Mouse (Mus musculus) ovary, adult 18-20 months (tissue): ENCODE data around the gene Lrrc75b.

ENCODE experiments used
- DNase-seq: peaks from one replicate; pipeline ENCODE4 v3.0.0; 2022; ENCODE audit warnings: low spot score, mixed read lengths

Lrrc75b gene

GRCm38 (mm10) chr10:75559676-75560548 lies at the start of gene Lrrc75b:
TSS of gene Lrrc75b (minus strand) at chr10:75560330.
- peak; percentile 33 for DNase-seq

GRCm38 (mm10) chr10:75608975-75609374 lies 48.8 kb upstream of the Lrrc75b start:
- DNase-seq: peak; percentile 54

- DNase-seq: no peak
Observed at GRCm38 (mm10) chr10:75607253-75607652, 47.1 kb upstream of the Lrrc75b start.

GRCm38 (mm10) chr10:75605162-75605846 lies 45.2 kb upstream of the Lrrc75b start:
- DNase-seq: no peak

- no peak for DNase-seq
Observed at GRCm38 (mm10) chr10:75600189-75600730, 40.1 kb upstream of the Lrrc75b start.

- DNase-seq: peak; percentile 86
Observed at GRCm38 (mm10) chr10:75595981-75596380, 35.9 kb upstream of the Lrrc75b start.

- no peak for DNase-seq
Observed at GRCm38 (mm10) chr10:75592585-75592984, 32.5 kb upstream of the Lrrc75b start.

- DNase-seq: no peak
Observed at GRCm38 (mm10) chr10:75591211-75591894, 31.2 kb upstream of the Lrrc75b start.

GRCm38 (mm10) chr10:75589651-75590050 lies 29.5 kb upstream of the Lrrc75b start:
- no peak for DNase-seq

- DNase-seq: peak; percentile 51
Observed at GRCm38 (mm10) chr10:75589129-75589528, 29.0 kb upstream of the Lrrc75b start, which contains the start of gene Ggt5. TSS of gene Ggt5 (plus strand) at chr10:75589340.

GRCm38 (mm10) chr10:75588336-75588735 lies 28.2 kb upstream of the Lrrc75b start:
- DNase-seq: peak; percentile 31

GRCm38 (mm10) chr10:75587781-75588180 lies 27.7 kb upstream of the Lrrc75b start:
- DNase-seq: no peak

- DNase-seq: no peak
Observed at GRCm38 (mm10) chr10:75586553-75586879, 26.4 kb upstream of the Lrrc75b start.

- DNase-seq: peak; percentile 70
Observed at GRCm38 (mm10) chr10:75585876-75586552, 25.9 kb upstream of the Lrrc75b start.

GRCm38 (mm10) chr10:75579129-75579528 lies 19.0 kb upstream of the Lrrc75b start:
- DNase-seq: no peak

- no peak for DNase-seq
Observed at GRCm38 (mm10) chr10:75573965-75574364, 13.8 kb upstream of the Lrrc75b start.

- DNase-seq: no peak
Observed at GRCm38 (mm10) chr10:75573181-75573580, 13.1 kb upstream of the Lrrc75b start.

- no peak for DNase-seq
Observed at GRCm38 (mm10) chr10:75571937-75572336, 11.8 kb upstream of the Lrrc75b start.

- no peak for DNase-seq
Observed at GRCm38 (mm10) chr10:75570981-75571657, 11.0 kb upstream of the Lrrc75b start.

GRCm38 (mm10) chr10:75568851-75569250 lies 8.7 kb upstream of the Lrrc75b start:
- DNase-seq: no peak

GRCm38 (mm10) chr10:75568441-75568840 lies 8.3 kb upstream of the Lrrc75b start:
- no peak for DNase-seq
